Mouse (Mus musculus): ENCODE results near the gene Polr2i. TPM values are rescaled to one million over a fixed set of nuclear protein-coding genes. Genes with fewer than 3 reads are reported as not detected.
A peak's percentile ranks its signal among the peaks of the same experiment; 100 is the strongest.
"Not testable (repeated sequence)": the region's sequence is repeated elsewhere in the genome, so short reads cannot be mapped to it uniquely, and the experiment has no call there.

Polr2i gene
- polyA plus RNA-seq, 1 experiment from 2014 or later: 113 TPM

DNA sequence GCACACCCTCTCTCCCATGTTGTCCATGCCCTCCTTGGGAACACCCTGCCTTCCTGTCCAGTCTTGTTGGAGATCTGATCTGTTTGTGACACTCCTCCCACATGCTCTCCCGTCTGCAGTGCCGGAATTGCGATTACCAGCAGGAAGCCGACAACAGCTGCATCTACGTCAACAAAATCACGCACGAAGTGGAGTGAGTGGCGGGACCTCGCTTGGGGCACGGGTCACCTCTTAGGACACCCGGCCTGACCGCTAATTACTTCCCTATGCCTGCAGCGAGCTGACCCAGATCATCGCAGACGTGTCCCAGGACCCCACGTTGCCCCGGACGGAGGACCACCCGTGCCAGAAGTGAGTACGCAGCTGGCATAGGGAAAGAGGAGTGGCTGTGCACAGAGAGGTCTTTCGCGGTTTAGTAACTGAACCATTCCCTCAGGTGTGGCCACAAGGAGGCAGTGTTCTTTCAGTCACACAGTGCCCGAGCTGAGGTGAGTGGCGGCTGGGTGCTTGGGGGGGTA is 942 bp downstream of the Polr2i start:
- peak overlapping the region; percentile 95 for H3K27ac ChIP-seq (replicated peaks)
- no peak for ATAC-seq (ENCODE audit: extremely low read depth, insufficient number of reproducible peaks, low FRiP score, low TSS enrichment)
- peak overlapping the region; percentile 87 for H3K4me3 ChIP-seq
- H3K36me3 ChIP-seq: peaks cover 42% of the 10 kb centered on the region
- H3K9me3 ChIP-seq: no peaks in the 10 kb centered on the region
- WGBS: 3% methylated on average over 24 of the region's 24 CpGs
- peak overlapping the region; percentile 91 for H3K9ac ChIP-seq
- no peaks in the 10 kb centered on the region for H3K27me3 ChIP-seq (replicated peaks)
- peak overlapping the region; percentile 93 for H3K4me2 ChIP-seq
- peaks cover 18% of the 10 kb centered on the region for H3K4me1 ChIP-seq

DNA sequence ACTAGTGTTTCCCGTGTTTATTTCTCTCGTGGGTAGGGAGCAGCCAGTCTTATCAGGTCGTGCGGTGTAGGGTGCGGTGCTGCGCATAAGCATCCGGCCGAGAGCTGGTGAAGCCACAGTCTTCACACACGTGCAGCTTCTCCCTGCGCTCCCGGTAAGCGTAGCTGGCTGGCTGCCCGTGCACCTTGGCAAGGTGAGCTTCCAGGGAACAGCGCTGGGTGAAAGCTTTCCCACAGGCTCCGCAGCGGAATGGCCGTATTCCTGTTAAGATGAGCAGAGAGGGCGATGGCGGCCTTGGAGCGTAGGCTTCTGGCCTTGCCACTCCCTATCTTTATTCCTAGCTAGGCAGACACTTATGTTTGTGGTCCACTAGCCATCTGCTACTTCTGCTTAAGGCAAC is 1.6 kb downstream of the Polr2i start:
- WGBS: 84% methylated on average over 20 of the region's 20 CpGs

DNA sequence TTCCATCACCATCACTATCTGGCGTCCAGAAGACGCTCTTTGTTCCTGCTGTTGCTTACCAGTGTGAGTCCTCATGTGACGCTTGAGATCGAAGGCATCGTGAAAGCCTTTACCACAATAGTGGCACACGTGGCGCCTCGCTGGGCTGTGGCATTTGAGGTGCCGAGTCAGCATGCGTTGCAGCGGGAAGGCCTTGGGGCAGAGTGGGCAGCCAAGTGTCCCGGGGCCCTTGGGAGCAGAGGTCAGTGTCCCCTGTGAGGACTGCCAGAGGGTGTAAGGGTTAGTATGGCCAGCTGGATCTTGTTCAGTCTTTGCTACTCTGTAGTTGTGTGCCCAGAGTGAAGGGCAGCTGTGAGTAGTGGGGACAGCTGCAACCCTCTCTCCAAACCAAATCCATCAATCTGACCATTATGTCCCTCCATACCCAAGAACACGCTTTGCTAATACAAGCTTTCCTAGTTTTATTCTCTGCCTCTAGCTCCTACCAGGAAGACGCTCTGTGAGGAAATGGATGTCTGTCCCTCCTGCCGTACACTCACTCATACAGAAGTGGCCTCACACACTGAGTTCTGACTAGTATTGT is 2.6 kb downstream of the Polr2i start:
- H3K4me2 ChIP-seq: no peak overlapping the region
- H3K9ac ChIP-seq: no peak overlapping the region
- H3K4me3 ChIP-seq: no peak overlapping the region
- no peaks in the 10 kb centered on the region for H3K9me3 ChIP-seq
- no peak overlapping the region for H3K27ac ChIP-seq (replicated peaks)
- 87% methylated on average over 15 of the region's 15 CpGs for WGBS
- no peaks in the 10 kb centered on the region for H3K27me3 ChIP-seq (replicated peaks)
- no peak for ATAC-seq (ENCODE audit: extremely low read depth, insufficient number of reproducible peaks, low FRiP score, low TSS enrichment)
- peaks cover 18% of the 10 kb centered on the region for H3K4me1 ChIP-seq
- H3K36me3 ChIP-seq: peaks cover 30% of the 10 kb centered on the region

More for the DNA sequence above, 1.6 kb downstream of the Polr2i start:
- H3K9me3 ChIP-seq: no peaks in the 10 kb centered on the region
- peaks cover 35% of the 10 kb centered on the region for H3K36me3 ChIP-seq
- no peaks in the 10 kb centered on the region for H3K27me3 ChIP-seq (replicated peaks)
- H3K4me3 ChIP-seq: peak overlapping the region; percentile 87
- H3K27ac ChIP-seq (replicated peaks): no peak overlapping the region
- H3K4me2 ChIP-seq: peak overlapping the region; percentile 93; the same call in 1 of the 2 replicates
- no peak for ATAC-seq (ENCODE audit: extremely low read depth, insufficient number of reproducible peaks, low FRiP score, low TSS enrichment)
- H3K9ac ChIP-seq: 0 out of 2 replicates have a peak overlapping the region, but pooled peaks have one; percentile 91
- peaks cover 18% of the 10 kb centered on the region for H3K4me1 ChIP-seq

DNA sequence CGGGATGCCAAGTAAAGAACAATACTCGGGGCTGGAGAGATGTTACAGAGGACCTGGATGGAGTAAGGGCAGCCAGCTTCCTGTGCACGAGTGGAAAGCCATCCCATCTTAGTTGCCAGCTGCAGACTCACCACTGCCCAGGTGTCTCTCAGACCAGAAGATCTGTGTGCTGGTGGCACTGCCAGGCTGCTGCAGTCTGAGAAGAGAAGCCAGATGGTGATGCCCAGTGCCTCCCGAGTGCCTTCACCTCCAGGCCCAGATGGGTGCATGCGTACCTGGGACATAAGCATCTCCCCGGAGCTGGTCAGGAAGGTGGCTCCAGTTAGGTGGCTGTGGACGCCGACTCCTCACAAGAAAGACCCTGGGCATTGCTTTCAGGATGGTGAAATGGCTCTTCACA is 3.3 kb downstream of the Polr2i start:
- Histone ChIP-seq H3K9me3 (no peaks in the 10 kb centered on the region), H3K4me3 (no peak overlapping the region), H3K36me3 (peaks cover 28% of the 10 kb centered on the region), H3K4me2 (no peak overlapping the region), H3K9ac (no peak overlapping the region), H3K4me1 (peaks cover 18% of the 10 kb centered on the region), H3K27ac (replicated peaks) (no peak overlapping the region), H3K27me3 (replicated peaks) (no peaks in the 10 kb centered on the region)
- ATAC-seq (ENCODE audit: extremely low read depth, insufficient number of reproducible peaks, low FRiP score, low TSS enrichment): no peak
- WGBS: 82% methylated on average over 8 of the region's 8 CpGs

DNA sequence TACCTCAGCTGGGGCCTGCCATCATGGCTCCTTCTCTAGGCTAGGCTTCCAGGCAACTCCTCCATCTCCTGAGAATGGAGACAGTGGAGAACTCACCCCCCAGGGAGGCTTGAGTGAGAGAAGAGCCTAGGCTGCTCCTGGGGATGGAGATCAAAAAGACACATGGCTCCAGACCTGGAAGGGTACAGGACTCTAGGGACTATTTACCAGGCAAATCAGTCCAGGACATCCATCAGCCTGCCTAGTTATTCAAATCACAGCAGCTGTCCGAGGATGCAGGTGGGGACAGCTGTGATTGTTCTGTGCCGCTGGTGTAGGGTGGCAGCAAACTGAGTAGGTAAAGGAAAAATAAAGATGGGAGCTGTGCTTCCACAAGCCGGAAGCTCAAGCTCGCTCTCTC is 3.9 kb downstream of the Polr2i start, which contains the start of gene Ovol3:
TSS of gene Ovol3 (minus strand) at position 101 of the 400 bp plus-strand sequence.
- Histone ChIP-seq H3K27ac (replicated peaks) (no peak within 1 kb of the TSS), H3K4me2 (no peak within 1 kb of the TSS), H3K9ac (no peak within 1 kb of the TSS), H3K4me3 (no peak within 1 kb of the TSS), H3K9me3 (no peaks in the 10 kb centered on the region), H3K36me3 (peaks cover 31% of the 10 kb centered on the region), H3K4me1 (peaks cover 16% of the 10 kb centered on the region), H3K27me3 (replicated peaks) (no peaks in the 10 kb centered on the region)
- WGBS: 79% methylated on average over 4 of the region's 4 CpGs
- ATAC-seq (ENCODE audit: extremely low read depth, insufficient number of reproducible peaks, low FRiP score, low TSS enrichment): no peak

DNA sequence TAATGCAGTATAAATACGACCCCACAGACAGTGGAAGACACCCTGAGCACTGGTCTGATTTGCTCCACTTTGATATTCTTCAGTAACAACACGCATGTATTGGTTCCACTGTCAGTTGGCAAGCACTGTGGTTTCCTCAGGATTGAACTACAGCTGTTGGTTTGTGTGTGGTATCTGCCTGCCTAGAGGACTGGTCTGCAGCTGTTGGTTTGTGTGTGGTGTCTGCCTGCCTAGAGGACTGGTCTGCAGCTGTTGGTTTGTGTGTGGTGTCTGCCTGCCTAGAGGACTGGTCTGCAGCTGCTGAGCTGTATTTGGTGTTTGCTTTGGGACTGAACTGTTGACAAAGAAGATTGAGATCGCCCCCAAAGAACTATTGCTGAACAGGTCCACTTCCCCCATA is 5.6 kb downstream of the Polr2i start:
- not testable (repeated sequence) for H3K9me3 ChIP-seq; ATAC-seq (ENCODE audit: extremely low read depth, insufficient number of reproducible peaks, low FRiP score, low TSS enrichment); H3K4me2 ChIP-seq; H3K27me3 ChIP-seq (replicated peaks); H3K9ac ChIP-seq; H3K27ac ChIP-seq (replicated peaks); H3K4me3 ChIP-seq
- Histone ChIP-seq H3K4me1 (peaks cover 10% of the 10 kb centered on the region), H3K36me3 (peaks cover 48% of the 10 kb centered on the region)
- WGBS: 74% methylated on average over 3 of the region's 3 CpGs

DNA sequence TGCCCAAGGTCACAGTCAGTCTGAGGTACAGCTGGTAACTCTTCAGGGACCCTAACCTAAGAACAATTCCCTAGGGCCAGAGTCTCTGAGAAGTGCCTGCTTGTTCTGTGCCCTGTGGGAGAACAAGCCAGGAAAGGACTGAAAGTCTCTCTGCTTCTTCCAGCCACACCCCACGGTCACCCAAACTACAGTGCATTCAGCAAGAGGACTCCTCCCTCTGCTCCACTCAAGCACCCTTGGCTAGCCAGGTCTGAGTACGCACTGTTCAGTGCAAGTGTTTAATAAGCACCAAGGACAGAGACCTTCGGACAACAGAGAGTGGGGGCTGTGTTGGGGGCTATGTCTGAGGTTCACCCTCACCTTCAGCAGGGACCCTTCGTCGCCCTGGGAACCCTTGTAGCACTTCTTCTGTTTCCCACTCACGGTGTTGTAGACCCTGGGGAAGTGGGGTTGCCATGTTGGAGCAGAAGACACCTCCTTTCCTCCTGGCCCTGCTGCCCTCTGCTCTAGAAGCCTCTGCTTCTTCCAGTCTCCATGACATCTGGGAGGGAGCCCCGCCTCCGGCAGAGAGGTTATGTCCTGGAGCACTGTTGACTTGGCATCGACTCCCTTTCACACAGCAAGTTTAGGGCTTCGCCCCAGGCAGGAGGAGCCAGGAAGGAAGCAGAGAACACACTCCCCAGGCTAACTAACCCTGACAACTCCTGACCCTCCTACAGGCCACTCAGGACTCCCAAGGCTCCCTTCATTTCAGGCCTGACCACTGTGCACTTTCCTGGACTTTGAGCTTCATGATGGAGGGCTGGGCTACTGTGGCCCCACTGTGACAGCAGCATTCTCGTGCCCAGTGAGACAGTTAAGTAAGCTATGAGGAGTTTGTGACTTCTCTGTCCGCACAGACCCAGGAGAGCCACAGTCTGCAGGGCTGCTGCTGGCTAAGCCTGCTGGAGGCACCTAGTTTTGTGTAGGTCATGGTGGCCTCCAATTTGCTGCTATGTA is 20.5 kb downstream of the Polr2i start:
- Histone ChIP-seq H3K9me3 (no peaks in the 10 kb centered on the region), H3K27ac (replicated peaks) (no peak overlapping the region), H3K36me3 (peaks cover 59% of the 10 kb centered on the region), H3K9ac (no peak overlapping the region), H3K4me3 (no peak overlapping the region), H3K4me2 (no peak overlapping the region), H3K27me3 (replicated peaks) (no peaks in the 10 kb centered on the region), H3K4me1 (no peaks in the 10 kb centered on the region)
- no peak for ATAC-seq (ENCODE audit: extremely low read depth, insufficient number of reproducible peaks, low FRiP score, low TSS enrichment)
- 80% methylated on average over 12 of the region's 12 CpGs for WGBS

DNA sequence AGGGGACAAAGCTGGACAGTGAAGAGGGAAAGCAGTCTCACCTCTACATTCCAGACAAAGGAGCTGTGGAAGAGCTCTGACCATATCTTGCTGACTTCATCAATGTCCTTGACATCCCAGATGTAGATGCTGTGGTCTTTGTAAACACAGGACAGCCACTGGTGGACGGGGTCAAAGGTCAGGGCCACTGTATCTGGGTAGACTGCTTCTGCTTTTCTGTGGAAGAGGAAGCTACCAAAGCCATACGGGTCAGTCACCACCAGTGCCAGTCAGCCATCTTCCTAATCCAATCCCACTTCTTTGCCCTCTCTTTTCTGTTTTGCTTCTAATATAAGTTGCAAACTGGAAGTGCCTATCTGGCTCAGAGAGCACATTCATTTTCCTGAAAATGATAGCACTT is 33.3 kb downstream of the Polr2i start:
- H3K36me3 ChIP-seq: peaks cover 73% of the 10 kb centered on the region
- H3K4me2 ChIP-seq: no peak overlapping the region
- WGBS: 74% methylated on average over 2 of the region's 2 CpGs
- H3K4me1 ChIP-seq: peaks cover 10% of the 10 kb centered on the region
- H3K9ac ChIP-seq: no peak overlapping the region
- no peaks in the 10 kb centered on the region for H3K27me3 ChIP-seq (replicated peaks)
- H3K27ac ChIP-seq (replicated peaks): no peak overlapping the region
- no peak overlapping the region for H3K4me3 ChIP-seq
- ATAC-seq (ENCODE audit: extremely low read depth, insufficient number of reproducible peaks, low FRiP score, low TSS enrichment): no peak
- H3K9me3 ChIP-seq: no peaks in the 10 kb centered on the region

DNA sequence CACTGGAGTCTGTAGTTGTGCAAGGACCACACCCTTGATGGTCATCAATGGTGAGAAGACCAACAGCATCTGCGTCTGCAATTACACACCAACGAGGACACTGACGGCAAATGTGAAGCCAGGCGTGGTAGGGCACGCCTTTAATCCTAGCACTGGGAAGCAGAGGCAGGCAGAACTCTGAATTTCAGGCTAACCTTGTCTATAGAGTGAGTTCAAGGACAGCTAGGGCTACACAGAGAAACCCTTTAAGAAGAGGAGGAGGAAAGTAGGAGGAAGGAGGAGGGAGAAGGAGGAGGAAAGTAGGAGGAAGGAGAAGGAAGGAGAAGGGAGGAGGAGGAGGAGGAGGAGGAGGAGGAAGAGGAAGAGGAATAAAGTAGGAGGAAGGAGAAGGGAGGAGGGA is 33.8 kb downstream of the Polr2i start:
- H3K9me3 ChIP-seq: no peaks in the 10 kb centered on the region
- whole genome bisulfite sequencing: 91% methylated on average over 5 of the region's 5 CpGs

DNA sequence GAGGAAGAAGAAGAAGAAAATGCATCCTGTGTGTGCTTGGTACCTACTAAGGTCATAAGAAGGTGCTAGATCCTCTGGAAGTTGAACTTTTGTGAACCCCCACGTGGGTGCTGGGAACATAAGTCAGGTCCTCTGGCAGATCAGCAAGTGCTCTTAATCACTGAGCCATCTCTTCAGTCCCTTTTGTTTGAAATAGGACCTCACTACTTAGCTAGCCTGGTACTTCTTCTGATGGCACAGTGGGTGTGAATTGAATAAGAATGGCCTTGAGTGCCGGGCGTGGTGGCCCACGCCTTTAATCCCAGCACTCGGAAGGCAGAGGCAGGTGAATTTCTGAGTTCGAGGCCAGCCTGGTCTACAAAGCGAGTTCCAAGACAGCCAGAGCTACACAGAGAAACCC is 34.2 kb downstream of the Polr2i start:
- H3K27me3 ChIP-seq (replicated peaks): no peaks in the 10 kb centered on the region
- H3K4me2 ChIP-seq: no peak overlapping the region
- H3K9me3 ChIP-seq: no peaks in the 10 kb centered on the region
- peaks cover 10% of the 10 kb centered on the region for H3K4me1 ChIP-seq
- whole genome bisulfite sequencing: 87% methylated on average over 7 of the region's 7 CpGs
- H3K27ac ChIP-seq (replicated peaks): no peak overlapping the region
- ATAC-seq (ENCODE audit: extremely low read depth, insufficient number of reproducible peaks, low FRiP score, low TSS enrichment): no peak
- no peak overlapping the region for H3K4me3 ChIP-seq
- no peak overlapping the region for H3K9ac ChIP-seq
- peaks cover 77% of the 10 kb centered on the region for H3K36me3 ChIP-seq

More for the DNA sequence above, 33.8 kb downstream of the Polr2i start:
- no peak overlapping the region for H3K27ac ChIP-seq (replicated peaks)
- H3K4me3 ChIP-seq: no peak overlapping the region
- no peaks in the 10 kb centered on the region for H3K27me3 ChIP-seq (replicated peaks)
- peaks cover 75% of the 10 kb centered on the region for H3K36me3 ChIP-seq
- H3K9ac ChIP-seq: no peak overlapping the region
- no peak for ATAC-seq (ENCODE audit: extremely low read depth, insufficient number of reproducible peaks, low FRiP score, low TSS enrichment)
- no peak overlapping the region for H3K4me2 ChIP-seq
- peaks cover 10% of the 10 kb centered on the region for H3K4me1 ChIP-seq

DNA sequence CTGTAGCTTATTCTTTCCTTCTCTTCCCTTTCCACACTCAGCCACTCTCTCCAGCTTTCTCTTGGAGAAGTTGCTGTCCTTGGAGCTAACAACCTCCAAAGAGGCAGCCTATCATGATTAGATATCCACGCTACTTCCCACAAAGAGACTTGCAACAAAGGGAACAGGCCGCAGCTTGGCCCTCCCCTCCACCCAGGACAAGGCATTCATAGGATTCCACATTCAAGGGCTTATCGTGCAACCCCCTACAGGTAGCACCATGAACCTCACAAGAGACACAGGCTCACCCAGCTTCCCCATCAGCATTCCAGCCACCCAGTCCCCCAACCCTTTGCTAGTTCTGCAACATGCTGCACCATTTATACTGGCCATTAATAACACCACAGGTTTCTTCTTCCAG is 35.0 kb downstream of the Polr2i start:
- Histone ChIP-seq H3K4me2 (no peak overlapping the region), H3K27me3 (replicated peaks) (no peaks in the 10 kb centered on the region), H3K9me3 (no peaks in the 10 kb centered on the region), H3K36me3 (peaks cover 77% of the 10 kb centered on the region), H3K27ac (replicated peaks) (0 out of 2 replicates have a peak overlapping the region, but pooled peaks have one; percentile 13), H3K4me3 (no peak overlapping the region), H3K4me1 (peaks cover 10% of the 10 kb centered on the region), H3K9ac (no peak overlapping the region)
- WGBS: 36% methylated on average over 3 of the region's 3 CpGs
- no peak for ATAC-seq (ENCODE audit: extremely low read depth, insufficient number of reproducible peaks, low FRiP score, low TSS enrichment)
